Mouse (Mus musculus): ENCODE measurements around the gene Lpar6.

Lpar6 gene

DNA sequence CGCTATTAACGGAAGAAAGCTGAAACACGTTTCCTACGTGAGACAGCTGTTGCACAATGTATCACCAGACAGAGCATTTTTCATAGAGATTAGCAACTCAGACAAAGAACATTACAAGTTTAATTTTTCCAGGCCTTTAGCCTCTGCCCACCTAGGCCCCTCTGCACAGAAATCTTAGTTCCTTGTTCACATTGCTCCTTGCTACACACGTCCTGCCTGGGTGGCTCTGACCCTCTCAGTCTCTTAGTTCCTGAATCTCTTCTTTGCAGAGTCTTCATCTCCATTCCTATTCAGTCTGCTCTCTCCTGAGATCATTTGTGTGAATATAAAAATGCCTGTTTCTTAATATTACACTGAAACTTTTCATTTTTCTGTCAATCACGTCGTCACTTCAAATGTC, 19.7 kb downstream of the Lpar6 start:
- no peak for DNase-seq

GRCm38 (mm10) chr14:73258181-73258580, 20.5 kb downstream of the Lpar6 start:
- no peak for DNase-seq

- DNase-seq = no peak
These were observed 24.5 kb downstream of the Lpar6 start for GRCm38 (mm10) chr14:73262210-73262609.

- DNase-seq = no peak
These were observed 28.5 kb downstream of the Lpar6 start for GRCm38 (mm10) chr14:73266166-73266565.

DNA sequence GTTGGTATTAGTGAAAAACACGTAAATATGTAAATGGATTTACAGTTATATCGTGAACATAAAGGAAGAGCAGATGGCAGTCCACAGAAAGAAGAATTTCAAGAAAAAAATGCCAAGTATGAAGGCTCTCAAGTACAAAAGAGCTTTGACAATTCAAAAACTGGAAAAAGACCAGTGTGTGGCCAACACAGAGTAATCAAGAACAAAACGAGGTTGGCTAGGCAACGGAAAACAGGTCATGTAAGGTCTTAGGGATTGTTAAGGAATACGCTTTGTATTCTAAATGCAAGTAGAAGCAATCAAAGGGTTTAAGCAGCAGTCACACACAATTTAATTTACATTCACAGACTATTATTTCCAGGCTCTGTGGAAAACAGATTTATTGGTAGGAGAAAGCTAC, 34.1 kb downstream of the Lpar6 start:
- DNase-seq = no peak

DNA sequence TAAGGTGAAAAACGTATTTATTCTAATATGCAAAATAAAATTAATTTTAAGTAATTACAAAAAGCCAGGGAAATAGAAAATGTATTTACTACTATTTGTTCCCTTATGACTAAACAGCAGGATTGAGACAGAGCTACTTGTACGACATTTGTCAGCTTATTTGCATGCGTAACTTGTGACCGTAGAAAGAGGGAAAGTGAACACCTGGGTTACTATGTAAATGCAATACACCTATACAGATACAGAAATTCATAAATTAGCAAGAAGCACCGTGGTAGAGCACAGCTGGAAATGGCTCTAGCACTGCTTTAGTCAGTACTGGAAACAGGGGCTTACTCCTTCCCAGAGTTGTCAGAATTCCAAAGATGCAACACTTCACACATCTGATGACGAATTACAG, 41.4 kb downstream of the Lpar6 start:
- no peak for DNase-seq

DNA sequence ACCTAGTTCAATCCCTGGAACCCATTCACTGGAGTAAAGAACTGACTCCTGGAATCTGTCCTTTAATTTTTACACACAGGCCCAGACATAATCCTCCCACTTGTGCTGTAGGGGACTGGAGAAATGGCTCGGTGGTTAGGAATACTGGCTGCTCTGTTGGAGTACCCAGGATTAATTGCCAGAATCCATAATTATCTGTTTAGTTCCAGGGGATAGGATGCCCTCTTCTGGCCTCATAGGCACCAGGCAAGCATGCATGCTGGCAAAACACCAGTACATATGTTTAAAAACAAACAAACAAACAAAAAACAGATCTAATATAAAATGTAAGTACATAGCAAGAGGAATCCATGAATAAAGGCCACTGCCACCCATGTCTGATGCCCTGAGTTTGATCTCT, 43.3 kb downstream of the Lpar6 start:
- DNase-seq = no peak

- no peak for DNase-seq
These were observed 52.2 kb downstream of the Lpar6 start for GRCm38 (mm10) chr14:73289915-73290314.

DNA sequence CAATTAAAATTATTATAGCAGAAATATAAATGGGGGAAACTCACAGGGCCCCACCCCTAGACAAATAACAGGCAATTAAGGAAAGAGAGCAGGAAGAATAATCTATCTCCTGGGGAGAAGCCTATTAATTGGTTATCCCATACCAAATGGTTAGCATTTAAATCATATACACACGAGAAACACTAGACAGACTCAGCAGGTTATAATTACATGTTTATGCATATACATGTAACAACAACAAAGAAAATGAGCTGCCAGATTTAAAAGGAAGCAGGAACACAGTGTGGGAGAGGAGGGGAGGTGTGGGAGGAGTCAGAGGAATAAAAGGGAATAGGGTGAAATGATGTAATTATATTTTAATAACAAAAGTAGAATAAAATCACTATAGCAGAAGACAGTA, 54.7 kb downstream of the Lpar6 start:
- no peak for DNase-seq

Data from cerebellum, adult 8-10 months (tissue).